Mouse (Mus musculus) right cerebral cortex, postnatal 14 days (tissue): ENCODE results near the gene Slc45a1.

Source experiments
- DNase-seq: peaks from one replicate; pipeline ENCODE4 v3.0.0; 2022

Gene Slc45a1

DNA sequence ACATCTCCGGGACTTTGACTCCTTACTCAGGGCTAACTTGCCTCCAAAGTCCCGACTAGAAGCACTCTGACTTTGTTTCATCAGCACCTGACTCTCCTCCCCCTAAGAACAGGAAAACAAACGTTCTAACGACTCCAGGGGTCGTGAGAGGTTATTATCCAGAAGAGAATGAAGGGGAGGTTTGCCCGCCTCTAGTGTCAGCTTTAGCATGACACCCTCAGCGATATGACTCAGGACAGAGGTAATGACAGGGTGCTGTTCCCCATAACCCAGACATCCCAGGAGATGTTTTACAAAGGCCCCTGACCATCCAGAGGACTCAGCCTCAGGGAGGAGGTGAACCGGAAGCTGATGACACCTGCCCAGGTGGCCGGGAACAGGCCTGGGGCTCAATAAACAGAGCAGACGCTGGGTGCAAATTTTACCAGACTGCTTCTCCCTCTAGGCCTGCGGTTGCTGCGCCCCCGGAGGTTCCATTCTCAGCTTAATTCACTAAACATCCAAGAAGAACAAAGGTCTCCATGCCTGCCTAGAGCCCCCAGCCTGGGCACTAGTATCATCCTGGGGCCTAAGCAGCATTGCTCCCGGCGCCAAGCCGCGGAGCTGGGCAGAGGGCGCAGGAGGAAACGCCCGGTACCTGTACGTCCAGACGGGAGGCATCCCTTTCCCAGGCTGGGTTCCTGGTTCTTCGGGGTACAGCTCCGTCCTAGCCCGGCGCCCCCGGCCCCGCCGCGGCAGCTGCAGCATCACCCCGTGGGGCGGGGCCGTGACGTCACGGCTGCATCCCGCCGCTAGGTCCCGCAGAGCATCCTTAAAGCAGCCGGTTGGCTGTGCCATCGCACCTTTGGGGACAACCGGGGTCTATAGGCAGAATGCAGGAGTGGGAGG lies at the start of gene Slc45a1:
Gene Slc45a1, minus strand, starts transcription at position 785 of the 888 bp plus-strand sequence.
- DNase-seq: peak; percentile 50

DNA sequence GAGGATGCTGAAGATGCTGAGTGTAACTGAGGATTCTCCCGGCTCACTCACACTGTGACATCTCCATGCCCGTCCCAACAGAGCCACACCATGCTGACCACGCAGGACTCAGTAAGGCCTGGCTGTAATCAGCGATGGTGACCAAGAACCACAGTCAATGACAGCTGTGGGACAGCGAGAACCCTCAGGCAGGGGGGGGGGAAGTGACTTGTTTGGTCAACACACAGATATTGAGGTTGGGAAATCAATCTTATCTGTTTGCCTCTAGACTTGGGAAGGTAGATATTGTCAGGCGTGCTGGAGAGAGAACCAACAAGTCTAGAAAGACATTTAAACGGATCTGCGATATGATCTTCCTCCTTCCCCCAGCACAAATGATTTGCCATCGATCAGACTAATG lies 48.9 kb upstream of the Slc45a1 start:
- DNase-seq: no peak

DNA sequence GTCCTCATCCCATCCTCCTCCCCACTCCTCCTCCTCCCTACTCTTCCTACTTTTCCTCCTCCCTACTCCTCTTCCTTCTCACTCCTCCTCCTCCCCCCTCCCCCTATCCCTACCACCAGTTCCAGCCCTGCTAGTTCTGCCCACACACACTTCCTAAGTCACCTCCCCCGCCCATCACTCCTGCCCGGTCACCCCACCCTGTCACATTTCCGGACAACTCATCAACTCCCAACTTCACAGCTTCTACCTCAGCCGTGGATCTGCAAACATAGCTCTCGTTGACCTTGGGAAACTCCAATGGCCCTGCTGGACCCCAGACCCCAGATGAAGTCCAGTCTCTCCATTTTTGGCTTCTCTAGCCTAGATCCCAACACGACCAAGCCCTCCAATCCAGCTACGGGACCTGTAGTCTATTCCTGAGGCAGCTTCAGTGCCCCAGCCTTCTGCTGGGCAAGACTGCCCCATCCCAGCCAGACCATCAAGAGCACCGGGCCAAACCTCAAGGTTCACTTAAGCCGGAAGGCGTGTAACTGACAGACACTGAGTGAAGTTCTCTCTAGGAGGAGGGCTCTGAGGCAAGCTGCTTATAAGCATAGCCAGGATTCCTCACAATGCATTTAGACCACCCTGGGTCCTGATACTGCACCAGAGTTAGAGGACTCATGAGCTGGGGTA lies 42.6 kb upstream of the Slc45a1 start:
- no peak for DNase-seq

DNA sequence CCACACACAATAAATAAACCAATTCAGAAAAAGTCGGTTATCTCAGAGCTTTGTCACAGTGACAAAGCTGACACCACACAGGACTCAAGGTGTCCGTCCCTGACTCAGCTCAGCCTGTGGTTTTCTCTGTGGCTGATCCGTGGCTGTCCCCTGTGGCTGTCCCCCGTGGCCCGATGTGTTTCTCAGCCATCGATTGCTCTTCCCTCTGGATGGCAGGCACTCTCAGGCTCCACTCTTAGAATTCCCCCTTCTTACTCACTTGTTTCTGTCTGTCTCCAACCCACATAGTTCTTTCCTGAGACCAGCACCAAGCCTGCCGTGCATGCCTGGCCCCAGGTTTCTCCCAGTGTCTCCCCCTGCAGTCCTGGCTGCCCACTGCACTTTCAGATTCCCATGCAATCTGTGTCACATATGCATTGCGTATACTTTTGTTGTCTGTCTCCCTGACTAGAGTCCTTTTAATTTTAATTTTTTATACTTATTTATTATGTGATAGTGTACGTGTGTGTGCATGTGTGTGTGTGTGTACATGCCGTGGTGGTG lies 41.0 kb upstream of the Slc45a1 start:
- DNase-seq: no peak

DNA sequence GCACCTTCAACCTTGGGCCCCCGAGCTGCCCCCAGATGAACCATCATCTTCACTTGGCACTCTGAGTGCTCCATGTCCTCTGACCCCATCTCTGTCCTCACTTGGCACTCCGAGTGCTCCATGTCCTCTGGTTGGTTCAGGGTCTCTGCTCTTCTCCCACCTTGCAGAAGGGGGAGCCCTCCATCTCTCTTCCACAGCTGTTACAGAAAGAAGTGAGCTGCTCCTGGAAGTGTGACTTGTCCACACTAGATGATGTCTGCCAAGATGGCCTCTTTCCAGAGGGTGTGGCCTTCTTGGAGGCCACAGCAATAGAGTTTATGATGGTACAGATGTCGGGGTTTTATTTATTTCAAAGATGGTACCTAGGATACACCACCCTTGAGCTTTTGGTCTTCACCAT lies 38.8 kb upstream of the Slc45a1 start:
- no peak for DNase-seq

DNA sequence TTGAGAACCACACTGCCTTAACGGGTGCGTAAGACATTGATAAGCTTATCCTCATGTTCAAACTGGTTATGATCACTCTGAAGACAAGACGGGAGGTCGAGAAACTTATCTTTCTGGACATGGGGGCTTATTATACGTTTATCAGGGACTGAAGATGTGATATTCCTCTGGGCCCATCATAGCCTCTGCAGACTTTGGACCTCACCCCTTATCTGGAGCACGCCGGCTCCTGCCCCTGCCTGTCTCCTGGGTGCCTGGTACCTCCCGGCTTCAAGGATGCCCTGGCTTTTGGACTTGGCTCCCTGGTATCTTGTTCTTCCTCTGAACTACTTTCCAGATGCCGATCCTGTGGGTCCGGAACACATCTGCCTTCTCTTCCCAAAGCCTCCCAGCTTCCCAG lies 37.6 kb upstream of the Slc45a1 start:
- DNase-seq: no peak

DNA sequence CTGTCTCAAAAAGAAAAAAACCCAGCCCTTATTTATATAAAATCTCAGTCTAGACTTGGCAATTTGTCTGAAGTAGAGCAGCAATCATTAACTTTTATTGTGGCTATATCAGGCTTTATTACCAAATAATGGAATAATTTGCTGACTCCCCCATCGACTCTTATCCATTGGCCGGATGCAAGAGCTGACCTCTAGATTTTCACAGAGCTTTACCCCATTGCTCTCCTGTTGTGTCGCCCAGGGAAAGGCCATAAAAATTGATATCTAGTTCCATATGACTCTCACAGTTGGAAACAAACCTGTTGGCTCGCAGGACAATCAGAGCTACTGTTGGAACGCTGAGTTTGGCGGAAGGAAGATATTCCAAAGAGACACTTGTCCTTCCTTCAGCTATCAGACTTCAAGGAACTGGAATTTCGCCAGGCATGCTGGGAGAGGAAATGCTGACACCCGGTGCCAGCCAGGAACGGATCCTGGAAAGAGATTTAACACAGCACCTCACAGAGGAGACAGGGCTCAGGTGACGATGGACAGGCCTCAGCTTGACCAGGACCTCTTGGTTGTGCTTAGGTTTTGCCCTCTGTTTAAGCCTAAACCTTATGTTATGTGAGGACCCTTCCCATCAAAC lies 35.3 kb upstream of the Slc45a1 start:
- no peak for DNase-seq

DNA sequence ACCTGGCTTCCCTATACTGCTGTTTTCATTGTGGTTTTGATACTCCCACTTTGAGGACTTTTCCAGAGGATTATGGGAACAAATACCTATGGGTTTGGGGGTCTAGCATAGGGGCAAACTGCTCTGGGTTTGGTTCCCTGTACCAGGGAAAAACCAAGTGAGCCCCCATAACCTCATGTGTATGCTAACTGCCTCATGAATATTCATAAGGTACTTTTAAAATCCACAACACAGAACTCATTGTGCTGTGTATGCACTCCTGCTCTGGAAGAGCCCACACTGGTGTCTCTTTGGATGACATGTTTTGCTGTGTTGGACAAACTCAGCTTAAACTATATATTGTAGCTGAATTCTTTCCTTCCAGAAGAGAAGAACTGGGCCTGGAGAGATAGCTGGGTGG lies 34.6 kb upstream of the Slc45a1 start:
- DNase-seq: no peak

DNA sequence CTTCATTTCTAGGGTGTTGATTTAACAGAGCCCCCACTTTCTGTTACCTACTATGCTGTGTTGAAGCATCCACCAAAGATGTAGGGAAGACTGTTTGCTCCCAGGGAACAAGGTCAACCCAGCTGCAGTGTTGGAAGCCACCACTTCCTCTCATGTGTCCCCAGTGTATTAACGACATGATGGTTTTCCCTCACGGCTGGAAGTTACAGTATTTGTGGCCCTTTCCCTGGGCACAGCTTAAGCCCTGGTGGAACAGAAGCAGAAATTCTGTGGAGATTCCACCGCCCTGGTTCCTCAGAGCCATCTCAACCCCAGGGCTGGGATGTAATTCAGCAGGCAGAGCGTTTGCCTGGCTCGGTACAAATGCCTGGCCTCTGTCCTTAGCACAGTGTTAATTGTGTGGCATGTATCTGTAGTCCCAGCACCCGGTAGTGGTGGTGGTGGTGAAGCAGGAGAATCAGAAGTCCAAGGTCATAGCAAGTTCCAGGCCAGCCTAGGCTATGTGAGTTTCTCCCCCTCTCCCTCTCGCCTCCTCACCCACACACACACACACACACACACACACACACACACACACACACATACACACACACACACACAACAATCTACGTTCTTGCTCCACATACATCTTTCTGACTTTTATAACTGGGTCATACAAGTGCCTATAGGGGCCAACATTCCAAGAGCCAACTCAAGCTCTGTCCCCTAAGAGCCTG lies 34.0 kb upstream of the Slc45a1 start:
- DNase-seq: no peak

DNA sequence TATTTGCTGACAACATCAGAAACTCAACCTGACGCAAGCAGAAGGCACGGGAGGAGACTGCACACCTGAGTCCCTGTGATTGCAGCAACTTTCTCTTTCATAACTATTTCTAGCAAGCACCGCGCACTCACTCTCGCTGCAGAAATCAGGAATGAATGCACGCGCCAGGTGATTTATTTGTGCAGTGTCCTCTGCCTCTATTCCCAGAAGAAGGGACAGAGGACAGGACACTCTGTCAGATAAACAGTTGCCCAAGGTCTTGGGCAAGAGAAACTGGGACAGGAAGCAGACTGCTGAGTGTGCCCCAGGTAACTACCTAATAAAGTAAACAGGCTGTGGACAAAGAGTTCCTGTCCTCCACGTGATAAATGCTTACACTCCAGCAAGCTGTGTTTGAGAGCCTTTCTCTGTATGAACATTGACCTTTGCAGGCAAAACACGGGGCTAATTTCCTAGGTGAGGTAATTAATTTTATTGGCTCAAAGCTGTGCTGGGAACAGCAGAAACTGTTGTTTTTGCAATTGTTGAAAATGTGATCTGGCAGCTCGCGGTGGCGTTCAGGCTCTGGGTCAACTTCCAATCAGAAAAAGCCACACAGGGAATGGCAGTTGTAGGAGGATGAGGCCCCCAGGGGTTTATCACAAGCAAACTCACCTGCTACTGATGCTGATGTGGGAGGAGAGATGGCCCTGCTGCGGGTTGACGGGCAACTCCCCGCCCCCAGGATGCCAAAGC lies 33.2 kb upstream of the Slc45a1 start:
- no peak for DNase-seq

DNA sequence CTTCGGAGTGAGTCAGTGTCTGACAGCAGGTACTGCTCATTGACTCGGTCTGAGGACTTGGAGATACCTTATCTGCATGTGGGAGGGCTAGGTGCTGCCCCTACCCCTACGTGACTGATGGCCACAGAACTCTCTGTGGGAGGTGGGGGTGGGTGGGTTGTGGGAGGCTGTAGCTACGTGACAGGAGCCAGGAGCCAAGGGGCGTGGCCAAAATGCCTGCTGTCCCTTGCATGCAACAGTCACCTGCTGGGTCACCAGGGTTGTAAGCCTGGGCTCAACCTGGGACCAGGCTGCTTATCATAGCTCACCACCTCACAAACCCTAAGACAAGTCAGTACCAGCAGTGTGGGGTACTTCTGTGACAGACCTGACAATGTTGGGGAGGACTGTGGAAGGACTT lies 28.4 kb upstream of the Slc45a1 start:
- DNase-seq: no peak

DNA sequence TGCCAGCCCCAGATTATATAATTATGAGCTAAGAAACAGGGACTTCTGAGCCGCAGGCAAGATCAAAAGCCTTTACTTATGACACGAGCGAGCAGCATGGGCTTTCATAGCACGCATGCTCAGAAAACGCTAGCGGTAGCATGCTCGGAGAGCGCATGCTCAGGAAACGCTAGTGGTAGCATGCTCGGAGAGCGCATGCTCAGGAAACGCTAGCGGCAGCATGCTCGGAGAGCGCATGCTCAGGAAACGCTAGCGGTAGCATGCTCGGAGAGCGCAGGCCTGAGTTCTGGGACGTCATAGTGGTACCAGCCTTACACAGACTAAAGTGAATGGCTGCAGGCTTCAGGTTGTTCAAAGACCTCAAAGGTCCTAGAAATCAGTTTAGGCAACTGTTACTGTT lies 26.8 kb upstream of the Slc45a1 start:
- DNase-seq: no peak

DNA sequence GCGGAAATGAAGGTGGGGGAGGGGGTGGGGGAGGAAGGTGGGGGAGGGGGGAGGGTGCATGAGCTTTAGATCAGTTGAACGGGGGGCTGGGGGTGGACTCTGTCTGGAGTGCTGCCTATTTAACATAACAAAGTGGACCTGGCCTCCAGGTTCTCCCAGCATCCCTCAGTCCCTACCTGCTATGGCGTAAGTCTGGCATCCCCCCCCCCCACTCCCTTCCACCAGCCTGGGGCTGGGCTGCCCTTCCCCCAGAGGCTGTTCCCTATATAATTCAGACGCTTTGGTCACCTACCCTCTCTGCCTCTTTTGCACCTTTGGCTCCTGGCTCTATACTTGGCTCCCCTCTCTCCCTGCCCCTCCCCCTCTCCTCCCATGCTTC lies 25.9 kb upstream of the Slc45a1 start:
- no peak for DNase-seq

DNA sequence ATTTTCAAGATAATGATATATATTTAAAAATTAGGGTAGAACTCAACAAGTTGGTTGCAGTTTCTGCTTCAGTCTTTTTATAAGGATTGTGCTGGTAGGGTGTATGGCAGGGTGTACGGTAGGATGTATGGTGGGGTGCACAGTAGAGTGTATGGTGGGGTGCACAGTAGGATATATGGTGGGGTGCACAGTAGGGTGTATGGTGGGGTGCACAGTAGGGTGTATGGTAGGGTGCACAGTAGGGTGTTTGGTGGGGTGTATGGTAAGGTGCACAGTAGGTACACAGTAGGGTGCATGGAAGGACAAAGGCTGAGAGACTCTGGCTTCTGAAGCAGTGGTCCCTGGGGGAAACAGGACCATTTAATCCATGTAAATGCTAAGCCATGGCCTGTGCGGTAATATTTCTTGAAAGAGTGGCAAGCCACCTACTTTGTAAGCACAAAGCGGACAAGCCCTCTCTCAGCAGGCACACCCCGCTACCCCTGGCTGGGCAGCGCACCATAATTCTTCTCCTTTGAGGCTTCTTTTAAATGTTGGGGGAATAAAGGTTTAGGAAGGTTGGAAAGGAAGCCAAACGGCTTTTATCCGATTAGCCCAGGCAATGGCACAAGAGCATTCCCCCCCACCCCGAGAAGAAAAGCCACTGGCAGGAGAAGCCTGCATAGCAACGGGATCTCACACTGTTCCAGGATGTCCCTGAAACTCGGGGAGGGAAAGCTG lies 25.3 kb upstream of the Slc45a1 start:
- no peak for DNase-seq

DNA sequence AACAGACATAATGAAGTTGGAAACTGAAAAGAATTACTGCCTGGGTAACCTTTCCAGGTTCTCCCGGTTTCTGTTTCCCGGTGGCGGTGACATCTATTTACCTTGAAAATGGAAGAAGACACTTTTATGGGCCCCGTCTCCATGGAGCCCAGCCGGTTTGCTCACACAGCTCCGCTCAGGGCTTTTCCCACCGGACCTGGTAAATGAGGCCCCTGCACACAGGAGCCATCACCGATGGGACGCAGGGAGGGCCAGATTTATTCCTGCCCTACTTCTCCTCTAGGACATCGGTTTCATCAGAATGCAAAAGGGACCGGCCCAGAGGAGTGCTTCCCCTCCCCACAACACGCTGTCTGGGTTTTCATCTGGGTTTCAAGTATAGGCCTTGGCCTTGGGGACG lies 24.1 kb upstream of the Slc45a1 start:
- DNase-seq: no peak

DNA sequence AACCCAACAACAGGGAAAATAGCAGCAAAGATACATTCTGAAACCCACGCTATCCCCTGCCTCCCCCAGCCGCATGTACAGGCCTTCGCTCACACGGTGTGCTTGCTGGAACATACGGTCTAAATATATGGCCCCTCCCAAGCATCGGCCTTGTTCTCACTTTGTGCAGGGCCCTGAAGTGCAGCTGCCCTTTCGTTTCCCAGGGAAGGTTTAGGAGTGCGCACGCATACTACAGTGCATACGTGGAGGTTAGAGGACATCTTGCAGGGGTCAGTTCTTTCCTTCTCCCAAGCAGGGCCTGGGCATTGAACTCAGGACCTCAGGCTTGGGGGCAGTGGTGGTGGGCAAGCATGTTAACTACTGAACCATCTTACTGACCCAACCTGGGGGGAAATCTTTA lies 23.3 kb upstream of the Slc45a1 start:
- DNase-seq: no peak

DNA sequence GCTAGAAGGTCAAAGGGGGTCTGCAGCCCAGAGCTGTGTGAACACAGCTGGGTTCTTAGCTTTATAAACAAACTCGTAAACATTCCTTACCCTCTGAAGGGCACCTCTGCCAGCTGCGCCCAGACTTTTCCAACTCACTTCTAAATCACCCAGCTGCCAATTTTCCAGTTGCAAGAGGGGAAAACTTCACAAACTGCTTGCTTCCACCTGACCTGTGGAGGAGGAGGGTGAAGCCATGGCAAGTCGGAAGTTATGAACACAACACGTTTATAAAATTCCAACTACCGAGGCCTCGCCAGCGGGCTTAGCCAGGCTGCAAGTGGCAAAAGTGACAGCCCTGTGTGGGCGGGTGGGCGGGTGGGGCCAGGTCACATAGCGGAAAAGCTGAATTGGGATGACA lies 13.8 kb upstream of the Slc45a1 start:
- no peak for DNase-seq

DNA sequence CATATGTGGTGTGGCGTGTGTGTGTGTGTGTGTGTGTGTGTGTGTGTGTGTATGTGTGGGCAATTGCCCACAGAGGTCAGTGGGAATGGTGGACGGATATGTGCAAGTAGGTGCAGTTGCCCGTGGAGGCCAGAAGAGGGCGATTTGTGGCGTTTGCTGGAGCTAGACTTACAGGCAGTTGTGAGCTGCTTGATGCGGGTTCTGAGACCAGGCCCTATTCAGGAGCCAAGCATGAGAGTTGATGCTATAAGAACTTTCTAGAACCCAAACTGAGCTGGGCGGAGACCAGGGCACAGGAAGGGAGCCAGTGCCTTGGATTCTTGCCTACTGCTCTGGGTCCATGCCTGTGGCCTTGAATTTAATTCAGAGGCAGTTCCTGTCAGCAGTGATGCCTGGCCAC lies 12.8 kb upstream of the Slc45a1 start:
- DNase-seq: no peak

DNA sequence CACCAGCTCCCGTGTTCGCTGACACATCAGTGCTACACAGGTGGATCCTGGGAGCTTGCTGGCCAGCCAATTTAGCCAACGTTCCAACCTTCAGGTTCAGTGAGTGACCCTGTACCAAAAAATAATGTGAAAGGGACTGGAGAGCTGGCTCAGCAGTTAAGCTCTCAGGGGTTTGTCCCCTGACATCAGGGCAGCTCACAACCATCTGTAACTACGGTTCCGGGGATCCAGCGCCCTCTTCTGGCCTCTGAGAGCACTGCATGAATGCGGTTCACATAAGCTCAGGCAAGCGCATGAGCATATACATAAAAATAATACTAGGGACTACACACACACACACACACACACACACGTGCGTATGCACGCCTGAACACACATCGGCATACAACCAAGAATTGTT lies 11.2 kb upstream of the Slc45a1 start:
- no peak for DNase-seq

DNA sequence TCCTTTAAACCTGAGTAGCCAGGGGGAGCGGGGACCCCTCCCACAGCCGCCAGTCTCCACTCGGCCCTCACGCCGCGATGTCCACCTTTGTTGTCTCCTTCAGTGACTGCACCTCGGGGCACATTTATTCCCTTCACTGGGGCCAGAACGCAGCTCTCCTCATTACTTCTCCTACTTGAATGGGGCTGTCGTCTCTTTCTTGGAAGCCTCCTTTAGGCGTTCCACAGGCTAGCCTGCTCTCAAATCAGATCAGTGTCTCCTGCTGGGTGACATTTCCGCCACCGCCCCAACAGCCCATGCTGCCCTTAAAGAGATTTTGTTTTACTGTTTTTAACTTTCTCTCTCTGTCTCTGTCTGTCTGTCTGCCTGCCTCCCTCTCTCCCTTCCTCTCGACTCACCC lies 9.9 kb upstream of the Slc45a1 start:
- DNase-seq: no peak

DNA sequence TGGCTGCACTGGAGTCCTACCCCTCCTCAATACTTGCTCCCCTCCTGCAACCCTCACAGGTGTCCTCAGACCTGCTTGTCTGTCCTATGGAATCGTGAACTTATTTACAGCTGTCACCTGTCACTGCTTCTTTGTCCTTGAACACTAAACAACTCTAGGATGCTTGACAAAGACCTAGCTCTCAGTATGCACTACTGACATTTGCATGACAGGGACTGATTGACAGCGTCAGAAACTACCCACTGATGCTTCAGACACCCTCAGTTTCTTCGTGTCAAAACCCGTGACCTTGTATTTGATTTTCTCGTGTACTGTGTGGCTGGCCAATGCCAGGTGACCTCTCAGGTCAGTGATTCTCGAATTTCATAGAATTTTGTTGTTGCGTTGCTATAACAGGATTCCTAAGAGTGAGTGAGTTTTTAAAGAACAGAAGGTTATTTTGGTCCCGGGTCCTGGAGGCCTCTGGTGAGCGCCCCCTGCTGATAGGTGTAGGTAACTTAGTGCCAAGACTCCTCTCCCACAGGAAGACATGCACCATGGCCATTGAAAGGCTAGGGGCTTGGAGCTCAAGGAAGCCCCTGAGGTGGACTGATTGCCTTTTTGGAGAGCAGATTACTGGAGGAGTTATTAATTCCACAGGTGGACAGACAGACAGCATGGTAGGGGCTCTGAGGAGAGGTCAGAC lies 8.1 kb upstream of the Slc45a1 start:
- no peak for DNase-seq
